Mouse (Mus musculus) olfactory bulb, adult 2 months (tissue): ENCODE measurements around the gene Ryr2. TPM values are rescaled to one million over a fixed set of nuclear protein-coding genes. Genes with fewer than 3 reads are reported as not detected.

Experiments used
- H3K27ac ChIP-seq: fragments of 200-500 bp; 2 replicates; pipeline ENCODE4 v1.5.1; 2012; ENCODE audit warnings: low read depth, low read length; ENCODE audit not compliant: insufficient read depth
- H3K4me1 ChIP-seq: fragments of 200-500 bp; 2 replicates; pipeline ENCODE4 v1.6.1; 2012; ENCODE audit warnings: low read length; ENCODE audit not compliant: control insufficient read depth, insufficient read depth
- H3K4me3 ChIP-seq: fragments of 200-500 bp; 2 replicates; pipeline ENCODE4 v1.5.1; 2012; ENCODE audit warnings: mild to moderate bottlenecking, low read depth, low read length, moderate library complexity; ENCODE audit not compliant: insufficient read depth
- CTCF ChIP-seq: fragments of 200-500 bp; IDR thresholded peaks from 2 replicates; pipeline ENCODE4 v1.5.1; 2012; ENCODE audit warnings: low read depth, mild to moderate bottlenecking, low read length, moderate library complexity; ENCODE audit not compliant: insufficient read depth
- POLR2A ChIP-seq: fragments of 200-500 bp; IDR thresholded peaks from 2 replicates; pipeline ENCODE4 v1.6.1; 2012; ENCODE audit warnings: mild to moderate bottlenecking, low read depth, low read length, moderate library complexity; ENCODE audit not compliant: insufficient read depth
- WGBS: fragments of 180-500 bp; shearing (Covaris S2); methylation state at CpG from one replicate; pipeline ENCODE4 v1.1.7; 2018; 5-methylcytosine and 5-hydroxymethylcytosine counted together
- polyA plus RNA-seq: library from polyadenylated mRNA; stranded (reverse); fragments of >200 nt; gene quantifications from 2 replicates; pipeline ENCODE4 v1.2.4, GENCODE M21; 2012; ENCODE audit warnings: low replicate concordance; ENCODE audit not compliant: missing spikeins, insufficient read depth, insufficient read length

Gene Ryr2
- polyA plus RNA-seq, 1 experiment = 196 TPM

DNA sequence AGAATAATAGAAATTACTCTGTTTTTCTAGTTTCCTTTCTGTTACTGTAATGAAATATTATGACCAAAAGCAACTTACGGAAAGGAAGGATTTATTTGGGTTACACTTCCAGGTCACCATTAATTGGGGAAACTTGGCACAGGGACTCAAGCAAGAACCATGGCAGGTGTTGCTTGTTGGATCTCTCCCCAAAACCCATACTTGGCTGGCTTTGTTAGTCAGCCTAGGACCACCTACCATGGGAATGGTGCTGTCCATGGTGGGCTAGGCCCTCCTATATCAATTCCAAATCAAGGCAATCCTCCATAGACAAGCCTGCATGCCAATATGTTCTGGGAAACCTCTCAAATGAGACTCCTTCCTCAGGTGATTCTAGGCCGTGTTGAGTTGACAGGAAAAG is 237.3 kb downstream of the Ryr2 start:
- 87% methylated on average over 2 of the region's 2 CpGs for WGBS
- Histone ChIP-seq H3K27ac (no peak overlapping the region), H3K4me1 (peaks cover 4% of the 10 kb centered on the region), H3K4me3 (no peak overlapping the region)
- TF ChIP-seq POLR2A (no peak), CTCF (no peak)

DNA sequence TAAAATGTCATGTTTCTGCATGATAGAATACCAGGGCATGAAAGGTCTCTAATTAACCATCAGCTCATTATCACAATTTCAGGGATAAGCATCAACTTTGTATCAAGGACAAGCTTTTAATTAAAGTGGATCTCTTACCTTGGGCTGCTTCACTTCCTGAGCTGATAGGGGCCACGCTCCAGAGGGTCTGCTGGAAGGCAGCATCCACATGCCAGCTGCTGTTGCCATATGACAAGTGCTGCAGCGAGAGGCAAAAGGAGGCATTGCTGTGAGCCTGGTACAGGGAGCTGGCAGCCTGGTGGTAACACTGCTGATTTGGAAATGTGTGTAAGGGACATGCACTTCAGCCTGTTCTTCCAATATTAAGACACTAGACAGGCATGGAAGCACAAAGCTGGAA is 237.8 kb downstream of the Ryr2 start:
- no peak for TF ChIP-seq CTCF
- TF ChIP-seq POLR2A = no peak
- no peak overlapping the region for H3K4me3 ChIP-seq
- WGBS = 65% methylated on average over 2 of the region's 2 CpGs
- no peak overlapping the region for H3K27ac ChIP-seq
- peaks cover 8% of the 10 kb centered on the region for H3K4me1 ChIP-seq

DNA sequence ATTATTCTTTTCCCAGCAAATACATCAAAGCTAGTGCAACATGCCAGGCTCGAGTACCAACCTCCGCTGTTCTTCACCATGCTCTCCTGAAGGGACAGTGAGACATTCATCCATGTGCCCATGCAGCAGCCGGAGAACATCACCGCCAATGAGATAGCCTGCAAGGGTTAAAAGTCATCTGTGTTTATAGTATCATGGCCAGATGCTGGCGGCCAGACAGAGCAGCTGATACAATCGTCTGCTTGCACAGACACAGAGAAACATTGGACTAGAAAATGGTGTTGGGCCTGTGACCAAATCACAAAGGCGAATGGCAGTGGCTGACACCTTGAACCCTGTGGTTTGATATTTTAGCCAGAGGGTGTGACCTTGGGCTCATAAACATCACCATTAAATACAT is 238.7 kb downstream of the Ryr2 start:
- no peak overlapping the region for H3K4me3 ChIP-seq
- TF ChIP-seq CTCF (no peak), POLR2A (no peak)
- no peak overlapping the region for H3K27ac ChIP-seq
- peaks cover 8% of the 10 kb centered on the region for H3K4me1 ChIP-seq
- 75% methylated on average over 7 of the region's 7 CpGs for WGBS

DNA sequence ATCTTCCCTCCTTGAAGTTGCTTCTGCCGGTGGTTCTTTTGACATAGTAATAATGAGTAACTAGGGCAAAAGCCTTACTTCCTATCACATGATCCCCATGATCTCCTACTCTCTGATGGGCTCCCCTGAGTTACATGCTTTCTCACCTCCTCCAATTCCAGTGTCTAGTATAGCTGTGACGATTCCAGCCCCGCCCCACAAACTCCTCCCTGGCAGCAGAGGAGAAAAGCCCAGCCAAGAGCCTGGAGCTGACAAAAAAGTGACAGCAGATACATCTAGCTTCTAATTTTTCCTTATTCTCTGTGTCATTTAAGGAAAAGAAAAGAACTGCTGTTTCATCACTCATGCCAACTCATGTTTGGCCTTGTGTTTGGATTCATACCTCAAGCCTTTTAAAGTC is 241.5 kb downstream of the Ryr2 start:
- Histone ChIP-seq H3K4me1 (peaks cover 8% of the 10 kb centered on the region), H3K4me3 (no peak overlapping the region), H3K27ac (peak overlapping the region; percentile 32; the same call in 1 of the 2 replicates)
- TF ChIP-seq POLR2A (no peak), CTCF (no peak)
- 54% methylated on average over 3 of the region's 3 CpGs for WGBS

DNA sequence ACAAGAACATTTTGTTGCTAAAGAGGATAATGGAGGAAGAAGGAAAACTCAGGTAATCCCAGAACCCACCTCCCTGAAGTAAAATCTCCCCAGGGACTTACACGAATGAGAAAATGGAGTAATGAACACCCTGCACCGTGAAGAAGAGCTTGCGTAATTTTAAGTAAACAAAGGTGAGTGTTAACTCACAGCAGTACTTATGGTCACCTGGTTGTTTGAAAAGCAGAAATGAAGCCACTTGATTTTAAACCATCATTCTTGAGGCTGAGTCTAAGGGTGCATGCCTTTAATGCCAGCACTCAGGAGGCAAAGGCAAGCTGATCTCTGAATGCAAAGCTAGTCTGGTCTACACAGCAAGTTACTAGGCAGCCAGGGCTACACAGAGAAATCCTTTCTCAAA is 255.1 kb downstream of the Ryr2 start:
- no peak overlapping the region for H3K4me3 ChIP-seq
- 89% methylated on average over 3 of the region's 3 CpGs for WGBS
- no peak overlapping the region for H3K27ac ChIP-seq
- no peak for TF ChIP-seq CTCF
- no peak for TF ChIP-seq POLR2A
- no peaks in the 10 kb centered on the region for H3K4me1 ChIP-seq

DNA sequence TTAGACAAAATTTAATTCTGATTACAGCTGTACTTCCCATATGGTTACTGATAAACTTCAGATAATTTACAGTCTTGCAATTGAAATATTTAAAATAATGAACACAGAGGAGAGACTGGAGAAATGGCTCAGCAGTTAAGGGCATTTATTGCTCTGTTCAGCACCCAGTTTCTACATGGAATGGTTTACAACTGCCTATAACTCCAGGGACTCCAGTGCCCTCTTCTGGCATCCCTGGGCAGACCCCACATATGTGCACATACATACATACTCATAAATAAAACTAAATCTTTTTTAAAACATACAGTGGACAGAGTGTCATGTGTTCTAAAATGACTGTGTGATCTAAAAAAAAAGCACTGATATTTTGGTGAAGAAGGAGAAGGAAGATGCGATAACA is 262.9 kb downstream of the Ryr2 start:
- H3K4me1 ChIP-seq = no peaks in the 10 kb centered on the region
- WGBS = 94% methylated on average over 1 of the region's 1 CpGs
- no peak overlapping the region for H3K27ac ChIP-seq
- no peak for TF ChIP-seq CTCF
- TF ChIP-seq POLR2A = no peak
- no peak overlapping the region for H3K4me3 ChIP-seq

DNA sequence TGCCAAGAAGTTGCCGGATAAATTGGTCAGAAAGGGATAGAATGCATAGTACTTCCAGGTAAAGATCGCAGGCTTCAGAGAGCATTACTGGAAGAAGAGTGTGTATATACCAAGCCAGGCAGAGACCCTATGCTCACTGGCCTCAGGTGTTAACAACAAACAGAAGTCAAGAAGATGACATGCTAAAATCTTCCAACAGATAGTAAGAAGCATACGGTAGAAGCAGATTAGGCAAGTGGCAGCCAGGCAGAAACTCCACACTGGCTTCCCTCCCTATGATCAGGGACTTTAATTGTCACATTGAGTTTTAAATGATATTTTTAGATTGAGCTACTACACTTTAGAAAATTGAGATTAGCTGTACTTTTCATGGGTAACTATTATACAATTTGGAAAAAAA is 268.9 kb downstream of the Ryr2 start:
- 81% methylated on average over 3 of the region's 3 CpGs for WGBS
- Histone ChIP-seq H3K4me3 (no peak overlapping the region), H3K4me1 (no peaks in the 10 kb centered on the region), H3K27ac (no peak overlapping the region)
- TF ChIP-seq POLR2A (no peak), CTCF (no peak)

DNA sequence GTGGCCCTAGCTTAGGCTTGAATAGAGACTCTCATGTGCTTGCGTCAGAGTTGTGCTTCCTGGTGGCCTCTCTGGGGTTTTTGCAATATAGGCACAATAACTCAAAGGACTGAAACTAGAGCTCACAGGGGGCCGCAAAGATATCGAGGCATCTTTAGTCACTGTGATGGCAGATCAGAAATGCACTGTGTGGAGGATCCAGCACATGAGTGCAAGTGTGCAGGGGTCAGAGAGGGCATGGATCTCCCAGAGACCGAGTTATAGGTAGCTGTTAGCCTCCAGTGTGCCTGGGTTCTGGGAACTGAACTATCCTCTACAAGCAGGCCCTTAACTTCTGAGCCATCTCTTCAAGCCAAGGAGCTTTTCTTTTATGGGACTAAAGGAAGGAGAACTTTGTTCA is 269.6 kb downstream of the Ryr2 start:
- no peak for TF ChIP-seq CTCF
- no peak for TF ChIP-seq POLR2A
- H3K4me1 ChIP-seq = no peaks in the 10 kb centered on the region
- no peak overlapping the region for H3K27ac ChIP-seq
- no peak overlapping the region for H3K4me3 ChIP-seq
- 93% methylated on average over 4 of the region's 4 CpGs for WGBS

DNA sequence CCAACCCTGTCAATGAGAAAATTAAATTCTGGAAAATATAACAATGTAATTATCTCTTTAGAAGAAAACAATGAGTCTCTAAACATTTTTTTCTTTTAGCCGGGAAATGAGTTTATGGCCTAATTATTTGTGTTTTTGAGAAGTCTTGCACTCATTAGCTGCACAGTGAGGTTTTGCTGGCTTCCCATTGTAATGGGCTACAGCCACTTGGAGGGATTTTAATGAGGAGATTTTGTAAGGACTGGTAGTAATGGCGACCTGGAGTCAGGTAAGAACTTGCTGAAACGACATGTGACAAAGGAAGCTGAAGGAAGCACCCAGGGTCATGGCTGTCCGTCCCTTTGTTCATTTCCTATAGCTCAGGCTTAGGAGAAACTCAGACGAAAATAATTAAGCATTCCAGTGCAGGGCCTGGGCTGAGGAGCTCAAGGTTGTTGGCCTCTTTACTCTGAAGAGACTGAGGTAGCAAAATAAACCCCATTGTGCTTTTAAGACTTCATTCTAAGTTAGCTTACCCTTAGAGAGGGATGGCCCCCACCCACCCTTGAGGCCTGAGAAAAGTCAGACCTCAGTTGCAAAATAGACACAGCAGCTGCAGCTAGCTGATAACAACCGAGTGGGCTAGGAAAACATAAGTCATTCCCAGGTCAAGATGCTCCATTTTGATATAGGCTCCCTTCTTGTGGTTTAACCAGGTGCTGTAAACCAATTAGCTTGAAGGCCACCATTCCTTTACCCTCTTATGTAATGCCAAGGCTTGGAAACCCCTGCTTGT is 270.3 kb downstream of the Ryr2 start:
- H3K4me3 ChIP-seq = no peak overlapping the region
- no peak overlapping the region for H3K27ac ChIP-seq
- H3K4me1 ChIP-seq = no peaks in the 10 kb centered on the region
- no peak for TF ChIP-seq CTCF
- no peak for TF ChIP-seq POLR2A
- WGBS = 48% methylated on average over 6 of the region's 6 CpGs
